9 mouse cellular contexts compared by ENCODE assay signal in the genomic region with DNA sequence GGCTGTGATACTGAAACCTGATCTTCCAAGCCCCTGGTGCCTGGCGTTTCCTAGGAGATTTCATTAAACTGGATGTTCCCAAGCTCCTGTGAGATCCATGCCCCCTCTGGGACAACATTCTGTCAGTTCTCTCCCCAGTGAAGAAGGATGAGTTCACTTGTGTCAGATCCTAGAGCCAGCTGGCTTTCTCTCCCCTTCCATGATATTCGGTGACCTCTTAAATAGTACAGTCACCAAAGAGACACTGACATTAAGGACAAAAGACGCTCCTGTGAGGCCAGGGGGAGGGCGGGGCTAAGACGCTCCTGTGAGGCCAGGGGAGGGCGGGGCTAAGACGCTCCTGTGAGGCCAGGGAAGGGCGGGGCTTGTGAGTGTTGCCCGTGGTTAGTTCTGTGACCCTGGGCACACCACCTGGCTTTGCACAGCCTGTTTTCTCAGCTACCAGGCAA. TPM values are rescaled to one million over a fixed set of nuclear protein-coding genes. Genes with fewer than 3 reads are reported as not detected.
DNase-seq lines count a peak whose midpoint lies in the region; ATAC-seq and TF ChIP-seq lines count a peak whose summit lies in the region.
"Had no signal": no experiment of that assay in that cellular context is flagged by ENCODE, and none has a peak within 500 bp of the region (broad histone marks: within the 10 kb centered on the region; RNA-seq: fewer than 3 reads in every experiment).

No protein-coding gene starts in this region.

- H3K4me1 ChIP-seq in G1E (ENCODE audit: insufficient read depth, low read depth, low read length): peaks cover 28% of the 10 kb centered on the region
- peaks cover 42% of the 10 kb centered on the region for H3K4me1 ChIP-seq in embryonic facial prominence, embryonic 14.5 days (ENCODE audit: control insufficient read depth, insufficient read depth, low read length)
- peaks cover 0 to 5% of the 10 kb centered on the region in 2 experiments; a peak in 3 of 4 replicates for H3K4me1 ChIP-seq in liver, embryonic 14.5 days (replicated peaks; ENCODE audit: control insufficient read depth in 2 of 2, insufficient read depth in 2 of 2, low read length in 1 of 2)

- no peaks in the 10 kb centered on the region for H3K9me3 ChIP-seq in G1E (replicated peaks)
- no peaks in the 10 kb centered on the region for H3K9me3 ChIP-seq in embryonic facial prominence, embryonic 14.5 days (ENCODE audit: control insufficient read depth, low read length)
- no peaks in the 10 kb centered on the region for H3K9me3 ChIP-seq in liver, embryonic 14.5 days (ENCODE audit: control insufficient read depth, low read length)

- peaks cover 39% of the 10 kb centered on the region for H3K27me3 ChIP-seq in G1E (ENCODE audit: insufficient read depth, low read length)
- H3K27me3 ChIP-seq in embryonic facial prominence, embryonic 14.5 days (replicated peaks; ENCODE audit: control insufficient read depth, insufficient read depth, low read length): no peaks in the 10 kb centered on the region
- peaks cover 14% of the 10 kb centered on the region for H3K27me3 ChIP-seq in liver, embryonic 14.5 days (ENCODE audit: control insufficient read depth, insufficient read depth, low read length)

- no peaks in the 10 kb centered on the region for H3K36me3 ChIP-seq in G1E (replicated peaks)
- H3K36me3 ChIP-seq in embryonic facial prominence, embryonic 14.5 days (ENCODE audit: control insufficient read depth, insufficient read depth, low read length): no peaks in the 10 kb centered on the region
- no peaks in the 10 kb centered on the region for H3K36me3 ChIP-seq in liver, embryonic 14.5 days (replicated peaks; ENCODE audit: control insufficient read depth, insufficient read depth, low read depth)

- peak overlapping the region; percentile 61 for H3K4me3 ChIP-seq in G1E (ENCODE audit: low read depth, low read length)
- no peak overlapping the region; the same call in 1 of the 2 replicates for H3K4me3 ChIP-seq in embryonic facial prominence, embryonic 14.5 days (ENCODE audit: low read depth, low read length)
- no peak overlapping the region for H3K4me3 ChIP-seq in liver, embryonic 14.5 days (ENCODE audit: insufficient read depth in 1 of 2, low read depth in 2 of 2, low read length in 2 of 2)

- 2% methylated on average over 9 of the region's 9 CpGs for WGBS in embryonic facial prominence, embryonic 14.5 days
- under 1% methylated on average over 9 of the region's 9 CpGs for WGBS in liver, embryonic 14.5 days (ENCODE audit: insufficient replicate concordance)

- peak overlapping the region; percentile 43 for H3K4me2 ChIP-seq in embryonic facial prominence, embryonic 14.5 days (ENCODE audit: low read depth, low read length)
- H3K4me2 ChIP-seq in liver, embryonic 14.5 days (ENCODE audit: low read depth): peak overlapping the region; percentile 50

- ATAC-seq in G1E (ENCODE audit: extremely low read depth, insufficient number of reproducible peaks, low FRiP score, poor library complexity, severe bottlenecking): peak; percentile 87
- peak; percentile 54; the same call in 1 of the 2 replicates for ATAC-seq in embryonic facial prominence, embryonic 14.5 days (ENCODE audit: low read depth)
- ATAC-seq in liver, embryonic 14.5 days (ENCODE audit: insufficient read depth): peak; percentile 72

- TF ChIP-seq EP300 in liver, embryonic 14.5 days (IDR thresholded peaks at IDR 0.05; ENCODE audit: low read depth): no peak

- peak; percentile 75 for DNase-seq in 416B (ENCODE audit: low read depth)
- DNase-seq in G1E (ENCODE audit: low spot score): peak; percentile 78
- peak; percentile 82 for DNase-seq in embryonic facial prominence, embryonic 14.5 days (ENCODE audit: low spot score)
- peak; percentile 72 for DNase-seq in hindlimb bud, embryonic 11.5 days (ENCODE audit: extremely low spot score, low read depth, low spot score)
- peak; percentile 77 to 78 (median 77) for DNase-seq in liver, embryonic 14.5 days (ENCODE audit: low read depth in 3 of 3, low spot score in 3 of 3)
- peak; percentile 78 for DNase-seq in neural tube, embryonic 10.5 days (ENCODE audit: extremely low spot score, low spot score)
- peak; percentile 88 for DNase-seq in thymus, postnatal 4 days
- DNase-seq in layer of hippocampus, postnatal 36 days: no peak

- H3K27ac ChIP-seq in embryonic facial prominence, embryonic 14.5 days (replicated peaks; ENCODE audit: low read depth, low read length): peak overlapping the region; percentile 69
- H3K27ac ChIP-seq in liver, embryonic 14.5 days: no peak overlapping the region
- H3K27ac ChIP-seq: macrophage had no signal

- TF ChIP-seq CTCF in G1E (IDR thresholded peaks at IDR 0.05; ENCODE audit: low read depth, low read length): no peak
- no peak for TF ChIP-seq CTCF in liver, embryonic 14.5 days (IDR thresholded peaks at IDR 0.05; ENCODE audit: low read depth)

- no peak overlapping the region for H3K9ac ChIP-seq in embryonic facial prominence, embryonic 14.5 days (ENCODE audit: low read depth, low read length)
- no peak overlapping the region for H3K9ac ChIP-seq in liver, embryonic 14.5 days (replicated peaks)

RNA-seq across cellular contexts. Expression of a gene that starts 31.7 kb away (rescaled TPM):
- total RNA-seq in G1E (2014; fragmentation: Nextera tagmentation): not detected in 2 replicates
- not detected in 2 replicates for total RNA-seq in G1E (2017)
- not detected in 2 replicates for polyA plus RNA-seq in G1E (2012)
- polyA plus RNA-seq in embryonic facial prominence, embryonic 14.5 days (2014; fragmentation: Nextera tagmentation; extraction: Ambion mirVana): 0.55 and 0.95 TPM in 2 replicates
- polyA plus RNA-seq in liver, embryonic 14.5 days (2012; rRNA removed): not detected in 2 replicates
- not detected in 2 replicates for polyA plus RNA-seq in liver, embryonic 14.5 days (2014; fragmentation: Nextera tagmentation; extraction: Ambion mirVana)
- total RNA-seq in layer of hippocampus, postnatal 36 days (2021): under 1 TPM; 0.51 to 0.70 TPM
- polyA plus RNA-seq: macrophage had no signal

Comparison
In these comparisons a context has a peak if more than half of its experiments do, and no peak if none do; other contexts are left out.
1. DNase-seq: peak in 416B (single experiment), G1E (single experiment), embryonic facial prominence, embryonic 14.5 days (single experiment), hindlimb bud, embryonic 11.5 days (single experiment), liver, embryonic 14.5 days (3 of 3), neural tube, embryonic 10.5 days (single experiment) and thymus, postnatal 4 days (single experiment); none in layer of hippocampus, postnatal 36 days (0 of 2).
2. Peak in every context shown above with its lines, with median percentiles within 50 percentile points of each other: ATAC-seq.